Mouse (Mus musculus) heart, postnatal 0 days (tissue): Measurements from ENCODE around the gene Hpd.
"Not testable (repeated sequence)": the region's sequence is repeated elsewhere in the genome, so short reads cannot be mapped to it uniquely, and the experiment has no call there.

Source experiments
- CTCF ChIP-seq: IDR thresholded peaks from 2 replicates; pipeline ENCODE4 v1.5.1; 2016; ENCODE audit warnings: antibody characterized with exemption, control low read depth, low read depth
- EP300 ChIP-seq: IDR thresholded peaks from 2 replicates; pipeline ENCODE4 v1.6.1; 2016; ENCODE audit warnings: antibody characterized with exemption, low read depth

GRCm38 (mm10) chr5:123202771-123203170, 20.2 kb upstream of the Hpd start:
- TF ChIP-seq CTCF, EP300: not testable (repeated sequence)
